Mouse (Mus musculus) heart, adult 2 months (tissue): ENCODE measurements around the gene Iqschfp.

ENCODE experiments used
- CTCF ChIP-seq: fragments of 200-600 bp; IDR thresholded peaks from 2 replicates; pipeline ENCODE4 v1.8.1; 2022; ENCODE audit warnings: antibody characterized with exemption, mild to moderate bottlenecking, moderate library complexity
- EP300 ChIP-seq: fragments of 200-500 bp; IDR thresholded peaks from 2 replicates; pipeline ENCODE4 v1.6.1; 2011; ENCODE audit warnings: low read depth, low read length, control low read depth; ENCODE audit not compliant: insufficient read depth
- POLR2A ChIP-seq: fragments of 200-500 bp; IDR thresholded peaks from 2 replicates; pipeline ENCODE4 v1.6.1; 2011; ENCODE audit warnings: mild to moderate bottlenecking, low read depth, low read length, control low read depth; ENCODE audit not compliant: insufficient read depth

DNA sequence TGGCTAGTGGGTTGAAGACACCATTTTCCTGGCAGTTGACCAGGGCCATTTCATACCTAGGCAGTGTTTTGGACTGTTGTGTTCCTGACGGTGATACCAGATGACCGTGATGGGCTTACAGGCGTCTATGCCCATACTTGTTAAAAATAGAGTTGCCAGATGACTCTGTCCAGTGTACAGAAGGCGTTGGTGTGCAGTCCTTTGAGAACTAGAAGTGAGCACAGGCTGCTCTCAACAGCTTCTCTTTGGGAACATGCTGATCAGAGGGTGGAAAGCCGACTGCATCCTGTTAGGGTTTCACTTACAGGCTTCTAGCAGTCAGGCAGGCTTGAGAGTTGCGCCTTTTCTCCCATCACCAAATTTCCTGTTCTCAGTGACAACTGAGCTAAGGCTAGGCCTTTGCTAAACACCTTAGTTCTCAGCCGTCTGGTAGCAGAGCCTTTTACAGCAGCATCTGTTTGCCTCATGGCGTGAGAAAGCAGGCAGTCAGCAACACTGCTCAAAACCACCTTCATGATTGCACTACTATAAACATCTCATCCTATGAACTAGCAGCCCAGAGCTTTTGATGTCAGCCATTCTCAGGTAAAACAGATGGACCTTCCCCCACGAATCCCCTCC, 697.3 kb downstream of the Iqschfp start:
- TF ChIP-seq POLR2A = no peak
- no peak for TF ChIP-seq CTCF
- no peak for TF ChIP-seq EP300
